In genomic region chr12:16497960-16498359, GRCm38 (mm10) we compare ENCODE assay signal across 21 mouse cellular contexts.
DNase-seq lines count a peak whose midpoint lies in the region; ATAC-seq and TF ChIP-seq lines count a peak whose summit lies in the region.
"Had no signal": no experiment of that assay in that cellular context is flagged by ENCODE, and none has a peak within 500 bp of the region (broad histone marks: within the 10 kb centered on the region; RNA-seq: fewer than 3 reads in every experiment).

No protein-coding gene starts in this region.

- H3K27me3 ChIP-seq in forebrain, embryonic 14.5 days (replicated peaks; ENCODE audit: control insufficient read depth, insufficient read depth, low read length) = no peaks in the 10 kb centered on the region
- no peaks in the 10 kb centered on the region for H3K27me3 ChIP-seq in forebrain, postnatal 0 days (ENCODE audit: insufficient read depth, low read length)
- no peaks in the 10 kb centered on the region for H3K27me3 ChIP-seq in midbrain, embryonic 12.5 days
- no peaks in the 10 kb centered on the region for H3K27me3 ChIP-seq in midbrain, embryonic 10.5 days (ENCODE audit: low read depth, poor library complexity, severe bottlenecking)
- H3K27me3 ChIP-seq in limb, embryonic 14.5 days (ENCODE audit: control insufficient read depth, insufficient read depth, low read length) = no peaks in the 10 kb centered on the region
- H3K27me3 ChIP-seq: heart, embryonic 12.5 days; hindbrain, embryonic 13.5 days; neural tube, embryonic 12.5 days had no signal

- H3K4me2 ChIP-seq in forebrain, embryonic 14.5 days (ENCODE audit: low read length) = no peak overlapping the region
- H3K4me2 ChIP-seq in forebrain, postnatal 0 days (ENCODE audit: low read depth) = no peak overlapping the region
- no peak overlapping the region for H3K4me2 ChIP-seq in midbrain, embryonic 12.5 days (replicated peaks)
- no peak overlapping the region for H3K4me2 ChIP-seq in limb, embryonic 14.5 days (replicated peaks; ENCODE audit: low read depth, low read length, severe bottlenecking)
- H3K4me2 ChIP-seq: heart, embryonic 12.5 days; hindbrain, embryonic 13.5 days; neural tube, embryonic 12.5 days had no signal

- no peak overlapping the region for H3K27ac ChIP-seq in forebrain, embryonic 14.5 days (ENCODE audit: low read depth, low read length)
- H3K27ac ChIP-seq in forebrain, postnatal 0 days (ENCODE audit: low read depth, low read length) = no peak overlapping the region
- no peak overlapping the region for H3K27ac ChIP-seq in midbrain, embryonic 12.5 days (replicated peaks)
- H3K27ac ChIP-seq in midbrain, embryonic 10.5 days (replicated peaks) = no peak overlapping the region
- no peak overlapping the region for H3K27ac ChIP-seq in limb, embryonic 14.5 days (replicated peaks; ENCODE audit: low read depth, low read length)
- H3K27ac ChIP-seq: hindbrain, embryonic 13.5 days; neural tube, embryonic 12.5 days had no signal

- no peak overlapping the region for H3K9ac ChIP-seq in forebrain, embryonic 14.5 days (ENCODE audit: low read length)
- no peak overlapping the region for H3K9ac ChIP-seq in forebrain, postnatal 0 days
- no peak overlapping the region for H3K9ac ChIP-seq in midbrain, embryonic 12.5 days (replicated peaks)
- no peak overlapping the region for H3K9ac ChIP-seq in limb, embryonic 14.5 days (ENCODE audit: low read depth, low read length, severe bottlenecking)
- H3K9ac ChIP-seq: heart, embryonic 12.5 days; hindbrain, embryonic 13.5 days; neural tube, embryonic 12.5 days had no signal

- no peaks in the 10 kb centered on the region for H3K4me1 ChIP-seq in forebrain, embryonic 14.5 days (ENCODE audit: control insufficient read depth, insufficient read depth, low read length)
- H3K4me1 ChIP-seq in forebrain, postnatal 0 days (ENCODE audit: insufficient read depth) = no peaks in the 10 kb centered on the region
- H3K4me1 ChIP-seq in midbrain, embryonic 12.5 days = no peaks in the 10 kb centered on the region
- no peaks in the 10 kb centered on the region for H3K4me1 ChIP-seq in midbrain, embryonic 10.5 days
- no peaks in the 10 kb centered on the region for H3K4me1 ChIP-seq in limb, embryonic 14.5 days (ENCODE audit: control insufficient read depth, insufficient read depth, low read length)
- H3K4me1 ChIP-seq: neural tube, embryonic 12.5 days had no signal

- H3K4me3 ChIP-seq in forebrain, embryonic 14.5 days (ENCODE audit: low read depth, low read length) = no peak overlapping the region
- H3K4me3 ChIP-seq in forebrain, postnatal 0 days (ENCODE audit: low read depth, low read length) = no peak overlapping the region
- H3K4me3 ChIP-seq in midbrain, embryonic 12.5 days = no peak overlapping the region
- H3K4me3 ChIP-seq in midbrain, embryonic 10.5 days = no peak overlapping the region
- no peak overlapping the region for H3K4me3 ChIP-seq in limb, embryonic 14.5 days (replicated peaks; ENCODE audit: low read length)
- H3K4me3 ChIP-seq: heart, embryonic 12.5 days; hindbrain, embryonic 13.5 days; neural tube, embryonic 12.5 days had no signal

- H3K36me3 ChIP-seq in forebrain, embryonic 14.5 days (ENCODE audit: control insufficient read depth, insufficient read depth, low read length) = no peaks in the 10 kb centered on the region
- no peaks in the 10 kb centered on the region for H3K36me3 ChIP-seq in forebrain, postnatal 0 days (ENCODE audit: insufficient read depth)
- no peaks in the 10 kb centered on the region for H3K36me3 ChIP-seq in midbrain, embryonic 12.5 days
- no peaks in the 10 kb centered on the region for H3K36me3 ChIP-seq in midbrain, embryonic 10.5 days
- no peaks in the 10 kb centered on the region for H3K36me3 ChIP-seq in limb, embryonic 14.5 days (ENCODE audit: control insufficient read depth, insufficient read depth, low read length)
- H3K36me3 ChIP-seq: heart, embryonic 12.5 days; hindbrain, embryonic 13.5 days; neural tube, embryonic 12.5 days had no signal

- intact Hi-C loops in left cerebral cortex, postnatal 14 days (cut with DNase I) = no loop called here

- no peak for TF ChIP-seq POLR2A in limb, embryonic 14.5 days (IDR thresholded peaks at IDR 0.05; ENCODE audit: borderline replicate concordance, extremely low read depth, insufficient read depth, insufficient read length)

- no peak for TF ChIP-seq CTCF in forebrain, postnatal 0 days (IDR thresholded peaks at IDR 0.05; ENCODE audit: low read depth)

- WGBS in forebrain, embryonic 14.5 days = 43% methylated on average over 4 of the region's 4 CpGs
- 41% methylated on average over 4 of the region's 4 CpGs for WGBS in forebrain, postnatal 0 days
- WGBS in midbrain, embryonic 12.5 days = 38% methylated on average over 4 of the region's 4 CpGs
- WGBS in midbrain, embryonic 10.5 days = 56% methylated on average over 4 of the region's 4 CpGs
- WGBS in limb, embryonic 14.5 days = 19% methylated on average over 4 of the region's 4 CpGs

- ATAC-seq in forebrain, embryonic 14.5 days = 0 out of 2 replicates have a peak, but pooled peaks have one; percentile 40
- no peak for ATAC-seq in forebrain, postnatal 0 days
- ATAC-seq in midbrain, embryonic 12.5 days (ENCODE audit: low FRiP score, low read depth) = 0 out of 2 replicates have a peak, but pooled peaks have one; percentile 30
- no peak; the same call in 1 of the 2 replicates for ATAC-seq in limb, embryonic 14.5 days (ENCODE audit: low FRiP score, low read depth)
- ATAC-seq: lung, postnatal 0 days had no signal

- 0 out of 2 replicates have a peak, but pooled peaks cover 3% of the 10 kb centered on the region for H3K9me3 ChIP-seq in forebrain, embryonic 14.5 days (replicated peaks; ENCODE audit: control insufficient read depth, low read length)
- peaks cover 7% of the 10 kb centered on the region; the same call in 1 of the 2 replicates for H3K9me3 ChIP-seq in forebrain, postnatal 0 days (ENCODE audit: low read length)
- peaks cover 6% of the 10 kb centered on the region; the same call in 1 of the 2 replicates for H3K9me3 ChIP-seq in midbrain, embryonic 12.5 days
- H3K9me3 ChIP-seq in midbrain, embryonic 10.5 days (replicated peaks) = peaks cover 9% of the 10 kb centered on the region; the same call in 1 of the 2 replicates
- H3K9me3 ChIP-seq in limb, embryonic 14.5 days (ENCODE audit: control insufficient read depth, low read length) = no peaks in the 10 kb centered on the region

- DNase-seq in forebrain, embryonic 14.5 days (ENCODE audit: low spot score) = peak; percentile 27
- no peak for DNase-seq in forebrain, postnatal 0 days
- no peak for DNase-seq in midbrain, embryonic 10.5 days (ENCODE audit: low spot score)
- peak; percentile 37 for DNase-seq in embryo, embryonic 10.5 days (ENCODE audit: low spot score)
- peak; percentile 26 for DNase-seq in limb, embryonic 14.5 days (ENCODE audit: low spot score)
- no peak for DNase-seq in left cerebral cortex, postnatal 14 days (ENCODE audit: low spot score in 2 of 2)
- no peak for DNase-seq in cerebellum, adult 18-20 months
- DNase-seq: adrenal gland, postnatal 36 days; cerebellum, adult 11-12 months; cerebellum, postnatal 14 days; gastrocnemius, postnatal 10 days; kidney, adult 11 months; kidney, postnatal 4 days; midbrain, embryonic 14.5 days; right cerebral cortex, postnatal 14 days; spleen, adult 18-20 months had no signal

Comparison
In these comparisons a context has a peak if more than half of its experiments do, and no peak if none do; other contexts are left out.
1. ATAC-seq: peak in forebrain, embryonic 14.5 days (single experiment) and midbrain, embryonic 12.5 days (single experiment); none in forebrain, postnatal 0 days (single experiment) and limb, embryonic 14.5 days (single experiment).
2. DNase-seq: peak in forebrain, embryonic 14.5 days (single experiment), embryo, embryonic 10.5 days (single experiment) and limb, embryonic 14.5 days (single experiment); none in forebrain, postnatal 0 days (single experiment), midbrain, embryonic 10.5 days (single experiment), left cerebral cortex, postnatal 14 days (0 of 2) and cerebellum, adult 18-20 months (0 of 2).